Mouse (Mus musculus): Measurements from ENCODE around the gene Rrp36. TPM values are rescaled to one million over a fixed set of nuclear protein-coding genes. Genes with fewer than 3 reads are reported as not detected.

The Rrp36 gene
- total RNA-seq, 1 experiment: 57.0 TPM

GRCm38 (mm10) chr17:46621324-46621723 is 52.8 kb downstream of the Rrp36 start:
- Histone ChIP-seq H3K9me3 (ENCODE audit: control insufficient read depth, insufficient read depth, low read depth, low read length) (no peaks in the 10 kb centered on the region), H3K4me1 (ENCODE audit: control insufficient read depth in 2 of 2, insufficient read depth in 2 of 2, low read length in 2 of 2, poor library complexity in 1 of 2) (peaks cover 28 to 48% of the 10 kb centered on the region in 2 experiments), H3K4me3 (ENCODE audit: insufficient read depth in 1 of 2, low read depth in 1 of 2, low read length in 2 of 2, poor library complexity in 1 of 2, severe bottlenecking in 1 of 2) (0 out of 4 replicates have a peak overlapping the region, but pooled peaks of 1 of the 2 experiments have one; percentile 3), H3K9ac (ENCODE audit: insufficient read depth, low read depth, low read length, poor library complexity, severe bottlenecking) (0 out of 2 replicates have a peak overlapping the region, but pooled peaks have one; percentile 5), H3K36me3 (ENCODE audit: control insufficient read depth, insufficient read depth, low read length, poor library complexity, severe bottlenecking) (no peaks in the 10 kb centered on the region), H3K27ac (ENCODE audit: insufficient read depth, low read depth, low read length, poor library complexity, severe bottlenecking) (no peak overlapping the region)
- TF ChIP-seq CHD2 (IDR thresholded peaks at IDR 0.05; ENCODE audit: low read depth, low read length) (no peak), HCFC1 (IDR thresholded peaks at IDR 0.05; ENCODE audit: borderline replicate concordance, insufficient read depth, low read length) (no peak)
- in situ Hi-C loops (cut with MboI; ENCODE audit: low sequenced_read_pairs in 2 of 2, unreplicated experiment in 2 of 2): no loop called here
- no peak for DNase-seq (ENCODE audit: low read depth, low spot score)

GRCm38 (mm10) chr17:46619683-46620357 is 54.3 kb downstream of the Rrp36 start:
- Histone ChIP-seq H3K36me3 (ENCODE audit: control insufficient read depth, insufficient read depth, low read length, poor library complexity, severe bottlenecking) (no peaks in the 10 kb centered on the region; the same call in 1 of the 2 replicates), H3K4me1 (ENCODE audit: control insufficient read depth in 2 of 2, insufficient read depth in 2 of 2, low read length in 2 of 2, poor library complexity in 1 of 2) (peaks cover 25 to 49% of the 10 kb centered on the region in 2 experiments), H3K27ac (ENCODE audit: insufficient read depth, low read depth, low read length, poor library complexity, severe bottlenecking) (no peak overlapping the region), H3K9me3 (ENCODE audit: control insufficient read depth, insufficient read depth, low read depth, low read length) (no peaks in the 10 kb centered on the region), H3K9ac (ENCODE audit: insufficient read depth, low read depth, low read length, poor library complexity, severe bottlenecking) (peak overlapping the region; percentile 31; the same call in 1 of the 2 replicates), H3K4me3 (ENCODE audit: insufficient read depth in 1 of 2, low read depth in 1 of 2, low read length in 2 of 2, poor library complexity in 1 of 2, severe bottlenecking in 1 of 2) (peak overlapping the region in 1 of 2 experiments; percentile 51; a peak in 2 of 4 replicates)
- TF ChIP-seq CHD2 (IDR thresholded peaks at IDR 0.05; ENCODE audit: low read depth, low read length) (no peak), HCFC1 (IDR thresholded peaks at IDR 0.05; ENCODE audit: borderline replicate concordance, insufficient read depth, low read length) (no peak), MAFK (IDR thresholded peaks at IDR 0.05; ENCODE audit: insufficient read depth, low read depth, low read length) (no peak)
- DNase-seq (ENCODE audit: low read depth, low spot score): no peak
- in situ Hi-C loops (cut with MboI; ENCODE audit: low sequenced_read_pairs in 2 of 2, unreplicated experiment in 2 of 2): no loop called here

GRCm38 (mm10) chr17:46618769-46619682 is 55.1 kb downstream of the Rrp36 start:
- Histone ChIP-seq H3K4me1 (ENCODE audit: control insufficient read depth in 2 of 2, insufficient read depth in 2 of 2, low read length in 2 of 2, poor library complexity in 1 of 2) (peaks cover 26 to 45% of the 10 kb centered on the region in 2 experiments), H3K9me3 (ENCODE audit: control insufficient read depth, insufficient read depth, low read depth, low read length) (no peaks in the 10 kb centered on the region), H3K36me3 (ENCODE audit: control insufficient read depth, insufficient read depth, low read length, poor library complexity, severe bottlenecking) (no peaks in the 10 kb centered on the region; the same call in 1 of the 2 replicates), H3K27ac (ENCODE audit: insufficient read depth, low read depth, low read length, poor library complexity, severe bottlenecking) (peak overlapping the region; percentile 47), H3K9ac (ENCODE audit: insufficient read depth, low read depth, low read length, poor library complexity, severe bottlenecking) (peak overlapping the region; percentile 17; the same call in 1 of the 2 replicates), H3K4me3 (ENCODE audit: insufficient read depth in 1 of 2, low read depth in 1 of 2, low read length in 2 of 2, poor library complexity in 1 of 2, severe bottlenecking in 1 of 2) (peak overlapping the region; percentile 17 to 51)
- DNase-seq (ENCODE audit: low read depth, low spot score): no peak
- TF ChIP-seq MAFK (IDR thresholded peaks at IDR 0.05; ENCODE audit: insufficient read depth, low read depth, low read length) (no peak), ZC3H11A (IDR thresholded peaks at IDR 0.05; ENCODE audit: borderline replicate concordance, low read depth, low read length) (no peak), ZNF384 (IDR thresholded peaks at IDR 0.05; ENCODE audit: low read depth, low read length) (no peak), HCFC1 (IDR thresholded peaks at IDR 0.05; ENCODE audit: borderline replicate concordance, insufficient read depth, low read length) (no peak), CHD2 (IDR thresholded peaks at IDR 0.05; ENCODE audit: low read depth, low read length) (no peak)
- in situ Hi-C loops (cut with MboI; ENCODE audit: low sequenced_read_pairs in 2 of 2, unreplicated experiment in 2 of 2): no loop called here

GRCm38 (mm10) chr17:46618394-46618768 is 55.8 kb downstream of the Rrp36 start:
- in situ Hi-C loops (cut with MboI; ENCODE audit: low sequenced_read_pairs in 2 of 2, unreplicated experiment in 2 of 2): no loop called here
- no peak for TF ChIP-seq HCFC1 (IDR thresholded peaks at IDR 0.05; ENCODE audit: borderline replicate concordance, insufficient read depth, low read length)
- no peak for TF ChIP-seq MAFK (IDR thresholded peaks at IDR 0.05; ENCODE audit: insufficient read depth, low read depth, low read length)
- no peak for TF ChIP-seq ZC3H11A (IDR thresholded peaks at IDR 0.05; ENCODE audit: borderline replicate concordance, low read depth, low read length)
- no peak for TF ChIP-seq CHD2 (IDR thresholded peaks at IDR 0.05; ENCODE audit: low read depth, low read length)
- TF ChIP-seq ZNF384 (IDR thresholded peaks at IDR 0.05; ENCODE audit: low read depth, low read length): no peak

More at GRCm38 (mm10) chr17:46618394-46618768, 55.8 kb downstream of the Rrp36 start:
- H3K4me3 ChIP-seq (ENCODE audit: insufficient read depth in 1 of 2, low read depth in 1 of 2, low read length in 2 of 2, poor library complexity in 1 of 2, severe bottlenecking in 1 of 2): peak overlapping the region; percentile 17 to 51; a peak in 3 of 4 replicates
- DNase-seq (ENCODE audit: low read depth, low spot score): no peak
- H3K27ac ChIP-seq (ENCODE audit: insufficient read depth, low read depth, low read length, poor library complexity, severe bottlenecking): peak overlapping the region; percentile 47
- H3K9ac ChIP-seq (ENCODE audit: insufficient read depth, low read depth, low read length, poor library complexity, severe bottlenecking): peak overlapping the region; percentile 17; the same call in 1 of the 2 replicates
- peaks cover 27 to 46% of the 10 kb centered on the region in 2 experiments for H3K4me1 ChIP-seq (ENCODE audit: control insufficient read depth in 2 of 2, insufficient read depth in 2 of 2, low read length in 2 of 2, poor library complexity in 1 of 2)
- H3K36me3 ChIP-seq (ENCODE audit: control insufficient read depth, insufficient read depth, low read length, poor library complexity, severe bottlenecking): no peaks in the 10 kb centered on the region; the same call in 1 of the 2 replicates
- no peaks in the 10 kb centered on the region for H3K9me3 ChIP-seq (ENCODE audit: control insufficient read depth, insufficient read depth, low read depth, low read length)

Data from ES-E14 (cell line).